ENCODE assay signal across 8 mouse cellular contexts in the genomic region with DNA sequence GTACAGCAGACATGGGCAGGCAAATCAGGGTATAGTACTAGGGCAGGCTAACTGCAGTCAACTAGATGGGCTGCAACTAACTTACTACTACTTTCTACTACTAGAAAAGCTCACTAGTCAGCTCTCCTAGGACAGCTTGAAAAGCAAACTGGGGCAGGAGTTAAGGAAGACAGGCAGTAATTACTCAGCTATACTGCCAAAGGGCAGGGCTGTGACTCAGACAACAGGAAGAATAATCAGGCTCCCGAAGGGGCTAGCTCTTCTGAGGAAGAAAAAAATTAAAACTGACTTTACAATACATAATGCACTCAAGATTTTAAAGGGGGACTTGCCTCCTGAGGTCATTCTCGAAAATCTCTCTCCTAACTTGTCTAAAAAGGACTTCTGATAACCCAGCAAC. TPM values are rescaled to one million over a fixed set of nuclear protein-coding genes. Genes with fewer than 3 reads are reported as not detected.
DNase-seq lines count a peak whose midpoint lies in the region; ATAC-seq and TF ChIP-seq lines count a peak whose summit lies in the region.

No protein-coding gene starts in this region.

- H3K9me3 ChIP-seq in kidney, postnatal 0 days (replicated peaks; ENCODE audit: low read length) = no peaks in the 10 kb centered on the region
- H3K9me3 ChIP-seq in heart, embryonic 13.5 days = no peaks in the 10 kb centered on the region
- no peaks in the 10 kb centered on the region for H3K9me3 ChIP-seq in midbrain, embryonic 14.5 days (ENCODE audit: control insufficient read depth, low read length)

- no peak for DNase-seq in kidney, postnatal 0 days (ENCODE audit: low spot score)
- no peak for DNase-seq in kidney, postnatal 14 days
- peak; percentile 56 for DNase-seq in brain, adult 2 months (ENCODE audit: low read depth, low spot score)
- DNase-seq in midbrain, embryonic 14.5 days = no peak
- no peak for DNase-seq in retina, embryonic 14.5 days (ENCODE audit: low spot score)
- DNase-seq in natural killer cell, adult 2 months (ENCODE audit: low spot score in 2 of 2) = no peak
- DNase-seq in thymus, postnatal 10 days (ENCODE audit: low spot score in 2 of 2) = no peak

- H3K4me2 ChIP-seq in kidney, postnatal 0 days (ENCODE audit: low read length) = peak overlapping the region; percentile 25
- peak overlapping the region; percentile 43 for H3K4me2 ChIP-seq in heart, embryonic 13.5 days
- H3K4me2 ChIP-seq in midbrain, embryonic 14.5 days (ENCODE audit: low read length) = no peak overlapping the region

- no peaks in the 10 kb centered on the region for H3K27me3 ChIP-seq in kidney, postnatal 0 days (ENCODE audit: insufficient read depth, low read length)
- H3K27me3 ChIP-seq in heart, embryonic 13.5 days (replicated peaks) = no peaks in the 10 kb centered on the region
- H3K27me3 ChIP-seq in midbrain, embryonic 14.5 days (ENCODE audit: control insufficient read depth, insufficient read depth, low read length) = no peaks in the 10 kb centered on the region

- no peak for ATAC-seq in kidney, postnatal 0 days (replicated peaks; ENCODE audit: low FRiP score, low read depth)
- no peak for ATAC-seq in heart, embryonic 13.5 days (ENCODE audit: extremely low read depth, insufficient number of reproducible peaks, low FRiP score, low TSS enrichment)
- no peak for ATAC-seq in midbrain, embryonic 14.5 days (ENCODE audit: low FRiP score, low TSS enrichment)

- peak overlapping the region; percentile 83 for H3K27ac ChIP-seq in kidney, postnatal 0 days
- H3K27ac ChIP-seq in heart, embryonic 13.5 days (replicated peaks) = peak overlapping the region; percentile 76
- H3K27ac ChIP-seq in midbrain, embryonic 14.5 days (replicated peaks; ENCODE audit: low read depth, low read length) = 0 out of 2 replicates have a peak overlapping the region, but pooled peaks have one; percentile 15

- H3K4me1 ChIP-seq in kidney, postnatal 0 days (replicated peaks; ENCODE audit: insufficient read depth, low read length) = peaks cover 35% of the 10 kb centered on the region
- H3K4me1 ChIP-seq in heart, embryonic 13.5 days = peaks cover 78% of the 10 kb centered on the region
- H3K4me1 ChIP-seq in midbrain, embryonic 14.5 days (ENCODE audit: control insufficient read depth, insufficient read depth, low read length) = peaks cover 34% of the 10 kb centered on the region

- no peak overlapping the region for H3K4me3 ChIP-seq in kidney, postnatal 0 days (replicated peaks; ENCODE audit: low read depth, low read length)
- peak overlapping the region; percentile 16; the same call in 1 of the 2 replicates for H3K4me3 ChIP-seq in heart, embryonic 13.5 days
- H3K4me3 ChIP-seq in midbrain, embryonic 14.5 days (replicated peaks; ENCODE audit: low read depth, low read length) = no peak overlapping the region

- H3K36me3 ChIP-seq in kidney, postnatal 0 days (ENCODE audit: insufficient read depth, low read length) = no peaks in the 10 kb centered on the region
- peaks cover 58% of the 10 kb centered on the region for H3K36me3 ChIP-seq in heart, embryonic 13.5 days
- 0 out of 2 replicates have a peak, but pooled peaks cover 6% of the 10 kb centered on the region for H3K36me3 ChIP-seq in midbrain, embryonic 14.5 days (ENCODE audit: control insufficient read depth, insufficient read depth, low read length)

- H3K9ac ChIP-seq in kidney, postnatal 0 days (ENCODE audit: low read depth, low read length) = peak overlapping the region; percentile 35; the same call in 1 of the 2 replicates
- peak overlapping the region; percentile 69 for H3K9ac ChIP-seq in heart, embryonic 13.5 days
- H3K9ac ChIP-seq in midbrain, embryonic 14.5 days (replicated peaks; ENCODE audit: low read length) = no peak overlapping the region

- WGBS in kidney, postnatal 0 days = 37% methylated on average over 2 of the region's 2 CpGs
- WGBS in heart, embryonic 13.5 days = 26% methylated on average over 2 of the region's 2 CpGs
- 54% methylated on average over 2 of the region's 2 CpGs for WGBS in midbrain, embryonic 14.5 days

- TF ChIP-seq CTCF in kidney, postnatal 0 days (IDR thresholded peaks at IDR 0.05; ENCODE audit: low read depth) = no peak

RNA-seq across cellular contexts. Expression of gene Chd2, which starts 8.2 kb away (rescaled TPM):
- polyA plus RNA-seq in kidney, postnatal 0 days (2015; fragmentation: Nextera tagmentation; extraction: Ambion mirVana) = 41.6 and 44.1 TPM in 2 replicates
- polyA plus RNA-seq in heart, embryonic 13.5 days (2015; fragmentation: Nextera tagmentation; extraction: Ambion mirVana) = 31.3 and 34.1 TPM in 2 replicates
- 35.9 and 49.8 TPM in 2 replicates for polyA plus RNA-seq in midbrain, embryonic 14.5 days (2014; fragmentation: Nextera tagmentation; extraction: Ambion mirVana)

Comparison
In these comparisons a context has a peak if more than half of its experiments do, and no peak if none do; other contexts are left out.
1. H3K27ac ChIP-seq: peak in every context shown above with its lines; median percentile 83 in kidney, postnatal 0 days; 76 in heart, embryonic 13.5 days; 15 in midbrain, embryonic 14.5 days.